Mouse (Mus musculus): ENCODE data around the gene Ppp1r3e. TPM values are rescaled to one million over a fixed set of nuclear protein-coding genes. Genes with fewer than 3 reads are reported as not detected.
A peak's percentile ranks its signal among the peaks of the same experiment; 100 is the strongest.

Ppp1r3e gene
- total and polyA plus RNA-seq, 3 experiments, result 0.51 to 1.4 (median 1.3) TPM

DNA sequence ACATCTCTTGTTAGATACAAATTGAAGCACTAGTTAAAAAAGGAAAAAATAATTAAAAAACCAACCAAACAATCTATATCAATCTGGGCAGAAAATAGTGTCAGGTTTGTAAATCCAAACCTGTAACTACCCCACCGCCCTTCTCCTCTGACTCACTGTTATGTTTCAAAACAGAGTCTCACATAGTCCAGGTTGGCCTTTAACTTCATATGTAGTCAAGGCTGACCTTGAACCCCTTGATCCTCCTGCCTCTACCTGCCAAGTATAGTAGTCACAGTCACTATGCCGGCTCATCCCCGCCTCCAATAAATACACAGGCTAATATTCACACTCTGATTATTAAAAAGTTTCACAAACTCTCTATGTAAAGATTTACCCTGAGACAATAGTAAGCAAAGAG is 21.6 kb downstream of the Ppp1r3e start:
- H3K4me2 ChIP-seq (ENCODE audit: insufficient read depth, low read depth, poor library complexity, severe bottlenecking), result no peak overlapping the region
- peaks cover 0 to 8% of the 10 kb centered on the region in 2 experiments; a peak in 2 of 4 replicates for H3K4me1 ChIP-seq (ENCODE audit: control insufficient read depth in 1 of 2, insufficient read depth in 2 of 2)
- DNase-seq (ENCODE audit: extremely low read depth), result no peak
- no peaks in the 10 kb centered on the region for H3K79me2 ChIP-seq (replicated peaks; ENCODE audit: control insufficient read depth, extremely low read depth, insufficient read depth, poor library complexity, severe bottlenecking)
- no peaks in the 10 kb centered on the region for H3K27me3 ChIP-seq (replicated peaks)
- TF ChIP-seq IRF4 (IDR thresholded peaks at IDR 0.05; ENCODE audit: low read depth, low read length), result no peak
- no peak for TF ChIP-seq JUN (IDR thresholded peaks at IDR 0.05; ENCODE audit: insufficient read depth, low read depth, low read length)
- TF ChIP-seq E2F4 (IDR thresholded peaks at IDR 0.05; ENCODE audit: insufficient replicate concordance, low read depth, low read length), result no peak
- no peak for TF ChIP-seq ZNF384 (IDR thresholded peaks at IDR 0.05; ENCODE audit: low read depth, low read length)
- TF ChIP-seq NELFE (IDR thresholded peaks at IDR 0.05; ENCODE audit: low read depth, low read length), result no peak
- TF ChIP-seq CHD2 (IDR thresholded peaks at IDR 0.05; ENCODE audit: low read length), result no peak
- no peak for TF ChIP-seq USF2 (conservative IDR thresholded peaks at IDR 0.05; ENCODE audit: low read depth, low read length)
- H3K9ac ChIP-seq (ENCODE audit: insufficient read depth, low read depth), result no peak overlapping the region
- in situ Hi-C loops (cut with MboI; ENCODE audit: low pct_ligation_motif_present, low pct_unique_long_range_greater_than_20kb, low sequenced_read_pairs) (loop anchor here (10.0 kb wide), 1 partner anchor 159 kb away; the partner anchor contains the start of gene Ngdn), dilution Hi-C loops (cut with MboI; ENCODE audit: extremely low pct_ligation_motif_present, extremely low pct_unique_long_range_greater_than_20kb, low sequenced_read_pairs) (no loop called here)
- H3K36me3 ChIP-seq (replicated peaks in 1 of 2; ENCODE audit: control insufficient read depth in 1 of 2, insufficient read depth in 1 of 2, low read length in 1 of 2), result peaks cover 0 to 11% of the 10 kb centered on the region in 2 experiments
- no peak overlapping the region for H3K4me3 ChIP-seq (replicated peaks in 1 of 3; ENCODE audit: low read depth in 2 of 3, low read length in 2 of 3, poor library complexity in 1 of 3)
- no peaks in the 10 kb centered on the region for H3K9me3 ChIP-seq (replicated peaks; ENCODE audit: low read length)
- H3K27ac ChIP-seq (ENCODE audit: insufficient read depth, low read depth), result no peak overlapping the region

DNA sequence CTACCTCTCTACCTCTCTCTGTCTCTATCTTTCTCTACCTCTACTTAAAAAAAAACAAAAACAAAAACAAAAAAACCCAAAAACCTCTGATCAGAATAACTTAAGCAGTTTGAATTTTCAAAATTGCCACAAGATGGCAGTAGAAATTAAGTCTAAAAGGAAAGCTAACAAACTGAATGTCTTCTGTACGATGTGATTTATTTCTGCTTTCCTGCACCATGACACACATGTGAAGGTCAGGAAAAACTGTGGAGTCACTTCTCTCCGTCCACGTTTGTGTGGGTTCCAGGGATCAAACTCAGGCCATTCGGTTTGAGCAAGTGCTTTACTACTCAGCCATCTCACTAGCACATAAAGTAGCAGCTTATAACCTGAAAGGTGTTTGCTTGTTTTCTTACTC is 33.9 kb downstream of the Ppp1r3e start:
- Histone ChIP-seq H3K79me2 (replicated peaks; ENCODE audit: control insufficient read depth, extremely low read depth, insufficient read depth, poor library complexity, severe bottlenecking) (no peaks in the 10 kb centered on the region), H3K27me3 (replicated peaks) (no peaks in the 10 kb centered on the region), H3K9me3 (replicated peaks; ENCODE audit: low read length) (no peaks in the 10 kb centered on the region), H3K9ac (ENCODE audit: insufficient read depth, low read depth) (no peak overlapping the region), H3K4me3 (replicated peaks in 1 of 3; ENCODE audit: low read depth in 2 of 3, low read length in 2 of 3, poor library complexity in 1 of 3) (no peak overlapping the region), H3K4me1 (ENCODE audit: control insufficient read depth in 1 of 2, insufficient read depth in 2 of 2) (peaks cover 0 to 7% of the 10 kb centered on the region in 2 experiments; a peak in 1 of 4 replicates), H3K4me2 (ENCODE audit: insufficient read depth, low read depth, poor library complexity, severe bottlenecking) (peak overlapping the region; percentile 62), H3K36me3 (replicated peaks in 1 of 2; ENCODE audit: control insufficient read depth in 1 of 2, insufficient read depth in 1 of 2, low read length in 1 of 2) (no peaks in the 10 kb centered on the region), H3K27ac (ENCODE audit: insufficient read depth, low read depth) (no peak overlapping the region)
- peak; percentile 54 for TF ChIP-seq SMC3 (IDR thresholded peaks at IDR 0.05; ENCODE audit: low read depth, low read length)
- TF ChIP-seq HCFC1 (IDR thresholded peaks at IDR 0.05; ENCODE audit: low read depth, low read length), result no peak
- TF ChIP-seq EP300 (IDR thresholded peaks at IDR 0.05; ENCODE audit: low read length), result no peak
- no peak for TF ChIP-seq MAFK (IDR thresholded peaks at IDR 0.05; ENCODE audit: insufficient replicate concordance, low read length)
- TF ChIP-seq MYC (IDR thresholded peaks at IDR 0.05; ENCODE audit: low read depth, low read length), result no peak
- no peak for TF ChIP-seq USF1 (IDR thresholded peaks at IDR 0.05; ENCODE audit: low read depth, low read length)
- no peak for TF ChIP-seq USF2 (conservative IDR thresholded peaks at IDR 0.05; ENCODE audit: low read depth, low read length)
- no peak for TF ChIP-seq PAX5 (IDR thresholded peaks at IDR 0.05; ENCODE audit: low read length)
- peak; percentile 20 to 73; a peak in 3 of 4 replicates for TF ChIP-seq CTCF (conservative IDR thresholded peaks at IDR 0.05 in 1 of 2, IDR thresholded peaks at IDR 0.05 in 1 of 2; ENCODE audit: low read depth in 2 of 2, low read length in 2 of 2)
- TF ChIP-seq GABPA (IDR thresholded peaks at IDR 0.05; ENCODE audit: insufficient replicate concordance, low read depth, low read length), result no peak
- TF ChIP-seq JUN (IDR thresholded peaks at IDR 0.05; ENCODE audit: insufficient read depth, low read depth, low read length), result no peak
- TF ChIP-seq ZC3H11A (IDR thresholded peaks at IDR 0.05; ENCODE audit: low read depth, low read length), result no peak
- TF ChIP-seq RAD21 (IDR thresholded peaks at IDR 0.05; ENCODE audit: low read depth, low read length), result peak; percentile 75
- no peak for TF ChIP-seq TCF12 (IDR thresholded peaks at IDR 0.05; ENCODE audit: low read depth, low read length)
- no peak for TF ChIP-seq ZNF384 (IDR thresholded peaks at IDR 0.05; ENCODE audit: low read depth, low read length)
- no peak for TF ChIP-seq ZMIZ1 (IDR thresholded peaks at IDR 0.05; ENCODE audit: low read depth, low read length)
- no peak for TF ChIP-seq NELFE (IDR thresholded peaks at IDR 0.05; ENCODE audit: low read depth, low read length)
- TF ChIP-seq JUND (conservative IDR thresholded peaks at IDR 0.05; ENCODE audit: low read depth, low read length), result no peak
- no peak for TF ChIP-seq POLR2A (IDR thresholded peaks at IDR 0.05; ENCODE audit: low read depth, low read length)
- TF ChIP-seq SIN3A (IDR thresholded peaks at IDR 0.05; ENCODE audit: low read length), result no peak
- in situ Hi-C loops (cut with MboI; ENCODE audit: low pct_ligation_motif_present, low pct_unique_long_range_greater_than_20kb, low sequenced_read_pairs), result no loop called here
- dilution Hi-C loops (cut with MboI; ENCODE audit: extremely low pct_ligation_motif_present, extremely low pct_unique_long_range_greater_than_20kb, low sequenced_read_pairs), result no loop called here
- DNase-seq (ENCODE audit: extremely low read depth), result peak; percentile 39
